Mouse (Mus musculus) forebrain, embryonic 10.5 days (tissue): ENCODE results near the gene Calm3. TPM values are rescaled to one million over a fixed set of nuclear protein-coding genes. Genes with fewer than 3 reads are reported as not detected.
"Not testable (repeated sequence)": the region's sequence is repeated elsewhere in the genome, so short reads cannot be mapped to it uniquely, and the experiment has no call there.

ENCODE experiments used
- DNase-seq: peaks from one replicate; pipeline ENCODE4 v3.0.0-alpha.2; 2017; ENCODE audit warnings: low spot score; ENCODE audit errors: extremely low spot score
- H3K27ac ChIP-seq: fragments of 300-500 bp; sonication (generic); 2 replicates; pipeline ENCODE4 v1.5.1; 2016; ENCODE audit warnings: mild to moderate bottlenecking
- H3K27me3 ChIP-seq: fragments of 300-500 bp; sonication (generic); 2 replicates; pipeline ENCODE4 v1.6.1; 2016; ENCODE audit warnings: mild to moderate bottlenecking; ENCODE audit not compliant: poor library complexity, severe bottlenecking
- H3K36me3 ChIP-seq: fragments of 300-500 bp; sonication (generic); replicated peaks from 2 replicates; pipeline ENCODE4 v1.6.1; 2016; ENCODE audit warnings: mild to moderate bottlenecking, moderate library complexity
- H3K4me1 ChIP-seq: fragments of 300-500 bp; sonication (generic); 2 replicates; pipeline ENCODE4 v1.6.1; 2016
- H3K4me3 ChIP-seq: fragments of 300-500 bp; sonication (generic); 2 replicates; pipeline ENCODE4 v1.5.1; 2016; ENCODE audit warnings: mild to moderate bottlenecking, moderate library complexity
- H3K9me3 ChIP-seq: fragments of 300-500 bp; sonication (generic); 2 replicates; pipeline ENCODE4 v1.6.1; 2016; ENCODE audit warnings: mild to moderate bottlenecking, moderate library complexity
- WGBS: fragments of 180-500 bp; shearing (Covaris S2); methylation state at CpG from one replicate; pipeline ENCODE4 v1.1.7; 2016; 5-methylcytosine and 5-hydroxymethylcytosine counted together
- polyA plus RNA-seq: library from polyadenylated mRNA; unstranded; fragments of >200 nt; fragmentation: Nextera tagmentation; extraction: Ambion mirVana; gene quantifications from 2 replicates; pipeline ENCODE4 v1.2.1, GENCODE M21; 2016

Gene Calm3
- polyA plus RNA-seq: 156 and 163 TPM in 2 replicates

GRCm38 (mm10) chr7:16924037-16924834 lies at the start of gene Calm3:
Gene Calm3 (minus strand): TSS chr7:16924114.
- no peaks in the 10 kb centered on the region for H3K27me3 ChIP-seq
- H3K36me3 ChIP-seq: peaks cover 28% of the 10 kb centered on the region
- peak within 1 kb of the TSS; percentile 98 for H3K27ac ChIP-seq
- peaks cover 43% of the 10 kb centered on the region for H3K4me1 ChIP-seq
- H3K9me3 ChIP-seq: no peaks in the 10 kb centered on the region
- DNase-seq: peak; percentile 100
- 1% methylated on average over 64 of the region's 64 CpGs for WGBS
- peak within 1 kb of the TSS; percentile 94 for H3K4me3 ChIP-seq

DNA sequence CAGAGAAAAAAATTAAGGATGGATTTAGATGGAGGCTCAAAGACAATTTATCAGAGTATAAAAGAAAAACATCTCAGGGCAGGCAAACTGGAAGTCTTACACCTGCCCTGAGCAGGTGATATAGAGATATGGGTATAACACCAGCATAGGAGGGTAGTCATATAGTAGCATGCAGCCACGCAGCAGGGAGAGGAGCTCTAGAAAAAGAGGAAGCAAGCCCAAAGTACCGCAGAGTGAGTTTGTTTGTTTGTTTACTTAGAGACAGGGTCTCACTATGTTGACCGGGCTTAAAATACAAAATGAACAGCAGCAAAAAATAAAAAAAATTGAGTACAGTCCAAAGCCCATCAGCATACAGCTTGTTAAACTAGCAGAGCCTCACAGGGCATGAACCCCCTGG lies 47.2 kb upstream of the Calm3 start:
- peaks cover 3% of the 10 kb centered on the region; the same call in 1 of the 2 replicates for H3K4me1 ChIP-seq
- no peak overlapping the region for H3K27ac ChIP-seq
- peaks cover 8% of the 10 kb centered on the region; the same call in 1 of the 2 replicates for H3K9me3 ChIP-seq
- 89% methylated on average over 3 of the region's 3 CpGs for WGBS
- H3K4me3 ChIP-seq: no peak overlapping the region
- no peak for DNase-seq
- H3K36me3 ChIP-seq: no peaks in the 10 kb centered on the region
- no peaks in the 10 kb centered on the region for H3K27me3 ChIP-seq

- 93% methylated on average over 6 of the region's 6 CpGs for WGBS
- Histone ChIP-seq H3K36me3 (no peaks in the 10 kb centered on the region), H3K4me3 (no peak overlapping the region), H3K27me3 (no peaks in the 10 kb centered on the region), H3K9me3 (peaks cover 8% of the 10 kb centered on the region; the same call in 1 of the 2 replicates), H3K27ac (no peak overlapping the region), H3K4me1 (peaks cover 3% of the 10 kb centered on the region; the same call in 1 of the 2 replicates)
- DNase-seq: no peak
Measured at GRCm38 (mm10) chr7:16968414-16968813, 44.5 kb upstream of the Calm3 start.

GRCm38 (mm10) chr7:16961678-16962077 lies 37.8 kb upstream of the Calm3 start:
- Histone ChIP-seq H3K27me3 (peaks cover 10% of the 10 kb centered on the region), H3K36me3 (peaks cover 3% of the 10 kb centered on the region; the same call in 1 of the 2 replicates), H3K27ac (peak overlapping the region; percentile 88; the same call in 1 of the 2 replicates), H3K4me1 (peaks cover 30% of the 10 kb centered on the region), H3K4me3 (no peak overlapping the region), H3K9me3 (no peaks in the 10 kb centered on the region)
- no peak for DNase-seq
- 88% methylated on average over 5 of the region's 5 CpGs for WGBS

- Histone ChIP-seq H3K4me1 (peaks cover 34% of the 10 kb centered on the region), H3K36me3 (peaks cover 3% of the 10 kb centered on the region; the same call in 1 of the 2 replicates), H3K27ac (peak within 1 kb of the TSS; percentile 88), H3K27me3 (peaks cover 10% of the 10 kb centered on the region), H3K4me3 (peak within 1 kb of the TSS; percentile 50), H3K9me3 (no peaks in the 10 kb centered on the region)
- WGBS: 19% methylated on average over 17 of the region's 17 CpGs
- DNase-seq: peak; percentile 96
Measured at GRCm38 (mm10) chr7:16959539-16960187, 35.7 kb upstream of the Calm3 start, which contains the start of gene Pnmal1. Gene Pnmal1 (plus strand): TSS chr7:16959679.

GRCm38 (mm10) chr7:16956410-16957265 lies 32.7 kb upstream of the Calm3 start:
- H3K36me3 ChIP-seq: no peaks in the 10 kb centered on the region; the same call in 1 of the 2 replicates
- 76% methylated on average over 15 of the region's 15 CpGs for WGBS
- peaks cover 10% of the 10 kb centered on the region for H3K27me3 ChIP-seq
- H3K9me3 ChIP-seq: no peaks in the 10 kb centered on the region
- no peak for DNase-seq
- H3K4me3 ChIP-seq: no peak overlapping the region
- H3K27ac ChIP-seq: no peak overlapping the region
- H3K4me1 ChIP-seq: peaks cover 34% of the 10 kb centered on the region

GRCm38 (mm10) chr7:16955712-16956111 lies 31.8 kb upstream of the Calm3 start:
- no peaks in the 10 kb centered on the region for H3K36me3 ChIP-seq
- no peak overlapping the region for H3K4me3 ChIP-seq
- DNase-seq: no peak
- H3K9me3 ChIP-seq: no peaks in the 10 kb centered on the region
- H3K27ac ChIP-seq: no peak overlapping the region
- peaks cover 36% of the 10 kb centered on the region for H3K4me1 ChIP-seq
- H3K27me3 ChIP-seq: peaks cover 9% of the 10 kb centered on the region
- whole genome bisulfite sequencing: 88% methylated on average over 4 of the region's 4 CpGs

GRCm38 (mm10) chr7:16953776-16954175 lies 29.9 kb upstream of the Calm3 start:
- WGBS: 68% methylated on average over 2 of the region's 2 CpGs
- H3K4me1 ChIP-seq: peaks cover 31% of the 10 kb centered on the region
- H3K9me3 ChIP-seq, H3K4me3 ChIP-seq, H3K27ac ChIP-seq, H3K36me3 ChIP-seq, DNase-seq: not testable (repeated sequence)
- H3K27me3 ChIP-seq: peaks cover 22% of the 10 kb centered on the region

GRCm38 (mm10) chr7:16950861-16951635 lies 27.1 kb upstream of the Calm3 start:
- H3K27me3 ChIP-seq: peaks cover 49% of the 10 kb centered on the region
- H3K4me1 ChIP-seq: peaks cover 41% of the 10 kb centered on the region
- 32% methylated on average over 18 of the region's 18 CpGs for WGBS
- peak; percentile 80 for DNase-seq
- H3K9me3 ChIP-seq: no peaks in the 10 kb centered on the region
- no peak overlapping the region for H3K27ac ChIP-seq
- H3K4me3 ChIP-seq: no peak overlapping the region
- no peaks in the 10 kb centered on the region for H3K36me3 ChIP-seq

GRCm38 (mm10) chr7:16949908-16950841 lies 26.3 kb upstream of the Calm3 start:
- Histone ChIP-seq H3K27ac (peak overlapping the region; percentile 72), H3K4me3 (peak overlapping the region; percentile 49), H3K27me3 (peaks cover 58% of the 10 kb centered on the region)

DNA sequence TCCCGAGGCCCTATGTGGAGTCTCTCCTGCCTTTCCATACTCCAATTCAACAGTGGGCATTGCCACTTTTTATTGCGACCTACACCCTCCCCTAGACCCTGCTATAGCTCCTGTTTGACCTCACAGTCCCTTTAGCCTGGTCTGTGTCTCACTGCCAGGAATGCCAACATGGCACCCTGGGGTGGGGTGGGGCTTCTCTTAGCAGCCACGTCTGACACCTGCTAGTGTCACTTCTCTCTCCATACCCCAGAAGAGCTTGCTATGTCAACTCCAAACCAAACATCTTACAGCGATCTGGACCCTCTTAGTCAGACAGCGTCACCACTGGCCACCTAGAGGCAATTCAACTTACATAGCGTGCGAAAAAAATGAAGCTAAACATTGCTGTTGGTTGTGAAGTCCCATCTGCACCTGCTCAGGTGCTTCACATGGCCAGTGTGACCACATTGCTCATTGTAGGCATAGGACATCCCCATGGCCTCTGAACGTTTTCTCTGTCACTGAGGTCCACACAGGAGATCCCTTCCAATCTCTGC lies 25.1 kb upstream of the Calm3 start:
- DNase-seq: no peak
- H3K4me1 ChIP-seq: peaks cover 60% of the 10 kb centered on the region
- 49% methylated on average over 8 of the region's 8 CpGs for WGBS
- H3K9me3 ChIP-seq: 0 out of 2 replicates have a peak, but pooled peaks cover 3% of the 10 kb centered on the region
- H3K4me3 ChIP-seq: no peak overlapping the region
- no peaks in the 10 kb centered on the region for H3K36me3 ChIP-seq
- peaks cover 68% of the 10 kb centered on the region for H3K27me3 ChIP-seq
- H3K27ac ChIP-seq: no peak overlapping the region

More at GRCm38 (mm10) chr7:16949908-16950841, 26.3 kb upstream of the Calm3 start:
- DNase-seq: peak; percentile 88
- WGBS: 10% methylated on average over 29 of the region's 29 CpGs
- H3K36me3 ChIP-seq: no peaks in the 10 kb centered on the region
- 0 out of 2 replicates have a peak, but pooled peaks cover 3% of the 10 kb centered on the region for H3K9me3 ChIP-seq
- peaks cover 49% of the 10 kb centered on the region for H3K4me1 ChIP-seq
